Mouse (Mus musculus) cerebellum, adult 11-12 months (tissue): ENCODE measurements at regions not wholly inside any gene's neighbourhood (a gene's known extent, or its start where the extent isn't known, plus 50 kb on each side); places are given as distances from the start of the nearest gene placed in this dataset.
"Not testable (repeated sequence)": the region's sequence is repeated elsewhere in the genome, so short reads cannot be mapped to it uniquely, and the experiment has no call there.

Experiments used
- DNase-seq: peaks from one replicate; pipeline ENCODE4 v3.0.0; 2022

DNA sequence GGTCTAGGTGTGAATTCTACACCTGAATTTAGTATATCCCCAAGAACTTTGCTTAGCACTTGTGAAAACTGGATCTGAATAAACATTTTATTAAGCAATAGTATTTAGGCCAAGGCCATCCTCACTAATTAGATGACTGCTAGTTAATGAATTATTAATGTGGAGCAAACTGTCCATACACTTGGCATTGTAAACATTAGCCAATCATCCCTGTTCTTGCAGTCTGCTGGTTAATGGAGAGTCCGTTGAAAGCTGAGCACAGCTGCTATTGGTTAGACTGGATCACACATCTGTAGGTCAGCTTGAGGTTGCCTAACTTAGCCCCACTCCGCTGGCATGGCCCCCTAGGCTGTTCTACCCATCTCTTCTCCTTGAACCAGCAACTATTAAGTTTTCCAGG, 826.2 kb upstream of the 4930452B06Rik start:
- no peak for DNase-seq

DNA sequence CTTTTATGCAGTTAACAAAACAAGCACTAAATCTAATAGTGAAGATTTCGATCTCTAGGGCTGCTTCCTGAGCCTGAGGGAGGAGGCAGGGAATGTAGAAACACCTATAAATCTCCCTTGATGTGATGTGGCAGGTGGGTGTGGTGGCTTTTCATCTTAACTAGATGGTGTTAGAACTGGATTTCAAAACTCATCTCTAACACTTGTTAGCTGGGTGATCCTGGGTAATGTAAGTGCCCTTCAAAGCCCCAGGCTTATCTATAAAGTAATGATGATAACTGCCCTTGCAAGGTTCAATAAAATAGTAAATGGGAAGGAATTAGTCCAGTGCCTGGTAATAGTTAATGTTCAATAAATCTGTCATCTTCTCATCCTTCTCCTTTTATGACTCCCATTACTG, 822.5 kb upstream of the 4930452B06Rik start:
- DNase-seq, result no peak

DNA sequence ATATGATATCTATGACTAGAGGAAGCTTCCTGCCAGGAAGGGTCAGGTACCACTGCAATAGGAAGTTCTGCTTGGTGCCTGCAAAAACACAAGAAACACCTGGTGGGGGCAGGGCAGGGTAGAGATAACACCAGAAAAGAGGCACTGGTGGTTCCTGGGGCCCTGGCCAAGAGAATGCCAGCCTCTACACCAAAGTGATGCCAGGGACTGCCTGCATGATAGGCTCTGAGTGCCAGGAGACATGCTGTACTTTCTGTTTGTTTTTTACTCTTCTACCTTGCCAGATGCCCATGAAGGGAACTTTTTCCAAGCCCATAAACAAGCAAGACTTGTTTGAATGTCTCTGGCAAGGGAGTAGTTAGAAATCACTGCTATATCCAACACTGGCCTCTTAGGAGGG, 812.9 kb upstream of the 4930452B06Rik start:
- DNase-seq, result no peak

DNA sequence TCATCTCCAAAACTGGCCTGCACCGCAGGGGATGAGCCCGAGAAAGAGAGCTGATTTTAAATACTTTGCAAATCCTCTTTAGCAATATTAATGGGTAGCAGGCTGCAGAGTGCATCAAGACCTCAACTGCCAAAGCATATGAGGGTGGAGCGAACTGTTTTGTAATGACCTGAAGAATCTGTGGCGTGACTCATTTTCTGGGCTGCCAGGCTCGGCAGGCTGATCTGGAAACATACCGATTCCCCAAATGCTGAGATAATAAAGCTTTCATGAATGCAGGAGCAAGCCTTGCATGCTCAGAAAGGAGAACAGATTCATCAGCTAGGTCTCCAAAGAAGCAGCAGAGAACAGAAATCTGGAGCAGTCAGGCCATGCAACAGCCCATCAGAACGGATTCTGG, 809.1 kb upstream of the 4930452B06Rik start:
- DNase-seq, result no peak

DNA sequence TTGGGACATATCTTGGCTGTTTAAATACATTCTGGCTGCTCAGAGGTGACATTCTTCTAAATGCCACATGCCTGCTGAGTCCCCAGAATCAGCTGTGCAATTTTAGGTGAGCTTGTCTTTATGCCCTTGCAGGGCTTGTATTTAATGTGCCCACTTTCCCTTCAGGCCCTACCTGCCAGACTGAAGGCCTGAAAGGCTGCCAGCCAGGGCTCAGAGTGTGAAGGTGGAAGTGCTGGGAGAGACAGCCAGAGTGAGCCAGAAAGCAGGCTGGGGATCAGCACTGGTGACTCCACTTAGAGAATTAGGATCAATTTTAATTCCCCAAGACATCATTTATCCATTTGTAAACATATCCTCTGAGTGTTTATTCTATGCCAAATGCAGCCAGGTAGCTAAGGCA, 803.6 kb upstream of the 4930452B06Rik start:
- DNase-seq, result no peak

DNA sequence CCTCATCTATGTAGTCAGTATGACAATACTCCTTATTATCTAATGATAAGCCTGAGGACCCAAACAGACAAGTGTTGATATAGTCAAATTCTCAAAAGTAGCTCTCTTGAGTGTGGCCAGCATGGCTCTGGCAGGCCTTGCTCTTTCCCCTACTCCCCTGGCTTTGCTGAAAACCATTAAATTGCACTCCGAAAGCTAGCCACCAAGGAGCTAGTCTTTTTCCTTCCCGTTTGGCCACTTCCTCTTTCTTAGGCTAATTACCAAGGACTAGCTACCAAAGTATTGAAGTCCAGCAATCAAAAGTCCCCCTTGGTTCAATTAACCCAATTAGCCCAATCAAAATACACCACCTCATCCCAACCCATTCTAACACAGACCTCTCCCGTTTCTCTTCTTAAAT, 802.6 kb upstream of the 4930452B06Rik start:
- no peak for DNase-seq

DNA sequence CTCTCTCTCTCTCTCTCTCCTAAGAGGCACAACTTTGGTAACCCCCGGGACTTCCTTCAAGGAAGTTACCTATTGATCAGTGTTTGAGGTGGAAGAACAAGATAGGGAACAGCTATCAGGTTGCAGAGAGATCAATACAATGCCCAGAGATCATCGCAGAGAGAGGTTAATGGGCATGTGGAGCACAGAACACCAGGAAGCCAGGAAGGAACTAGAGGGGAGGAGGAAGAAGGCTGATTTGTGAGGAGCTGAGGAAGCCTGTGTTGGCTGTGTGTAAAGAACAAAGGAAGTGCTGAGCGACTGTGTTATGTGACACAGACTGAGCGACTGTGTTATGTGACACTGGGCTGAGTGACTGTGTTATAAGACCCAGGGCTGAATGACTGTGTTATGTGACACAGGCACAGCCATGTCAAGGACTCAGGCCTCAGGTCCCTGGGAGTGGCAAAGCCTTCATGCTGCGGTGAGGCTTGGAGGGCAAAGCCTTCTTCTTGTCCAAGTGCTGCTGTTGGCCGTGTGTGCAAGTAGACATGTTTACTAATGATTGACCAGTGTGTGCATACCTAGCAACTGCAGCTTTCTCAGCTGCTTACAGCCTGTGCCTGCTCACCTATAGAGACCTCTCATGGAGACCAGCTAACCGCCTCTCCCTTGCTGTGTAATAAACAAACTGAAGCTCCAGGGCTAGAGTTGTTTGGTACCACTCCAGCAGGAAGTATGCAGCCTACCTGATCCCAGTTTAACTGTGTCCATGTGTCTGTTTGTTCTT, 801.8 kb upstream of the 4930452B06Rik start:
- DNase-seq, result no peak

DNA sequence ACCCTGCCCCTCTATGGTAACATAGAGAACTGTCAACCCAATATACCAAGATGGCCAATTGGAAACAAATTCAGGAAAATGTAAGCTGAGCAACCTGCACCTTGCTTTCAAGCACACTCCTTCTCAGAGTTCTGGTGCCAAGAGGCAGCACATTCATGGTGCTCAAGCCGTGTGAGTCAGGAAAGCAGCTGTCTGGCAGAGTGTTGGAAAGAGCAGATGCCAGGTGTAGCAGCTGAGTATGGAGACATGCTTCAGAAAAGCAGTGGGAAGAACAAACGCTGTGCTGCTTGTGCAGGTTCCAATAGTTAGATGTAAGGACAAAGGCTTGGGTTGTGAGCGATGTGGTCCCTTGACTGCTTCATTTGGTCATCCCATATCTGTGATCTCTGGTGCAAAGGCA, 794.0 kb upstream of the 4930452B06Rik start:
- no peak for DNase-seq

DNA sequence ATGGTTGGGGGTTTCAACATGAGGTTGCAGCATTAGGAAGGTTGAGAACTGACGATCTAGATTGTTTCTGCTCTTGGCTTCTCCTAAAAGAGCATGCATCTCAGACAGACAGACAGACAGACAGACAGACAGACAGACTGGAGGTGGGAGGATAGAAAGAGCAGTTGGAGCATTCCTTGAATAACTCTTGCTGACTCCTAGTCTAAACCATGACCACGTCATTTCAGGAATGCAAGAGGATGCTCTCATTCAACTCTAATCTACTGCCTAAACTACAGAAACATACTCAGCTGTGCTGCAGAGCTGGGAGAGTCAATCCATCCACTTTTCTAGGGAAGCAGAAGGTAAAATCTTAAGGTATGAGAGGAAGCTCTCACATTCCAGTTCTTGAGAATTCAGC, 792.8 kb upstream of the 4930452B06Rik start:
- no peak for DNase-seq

DNA sequence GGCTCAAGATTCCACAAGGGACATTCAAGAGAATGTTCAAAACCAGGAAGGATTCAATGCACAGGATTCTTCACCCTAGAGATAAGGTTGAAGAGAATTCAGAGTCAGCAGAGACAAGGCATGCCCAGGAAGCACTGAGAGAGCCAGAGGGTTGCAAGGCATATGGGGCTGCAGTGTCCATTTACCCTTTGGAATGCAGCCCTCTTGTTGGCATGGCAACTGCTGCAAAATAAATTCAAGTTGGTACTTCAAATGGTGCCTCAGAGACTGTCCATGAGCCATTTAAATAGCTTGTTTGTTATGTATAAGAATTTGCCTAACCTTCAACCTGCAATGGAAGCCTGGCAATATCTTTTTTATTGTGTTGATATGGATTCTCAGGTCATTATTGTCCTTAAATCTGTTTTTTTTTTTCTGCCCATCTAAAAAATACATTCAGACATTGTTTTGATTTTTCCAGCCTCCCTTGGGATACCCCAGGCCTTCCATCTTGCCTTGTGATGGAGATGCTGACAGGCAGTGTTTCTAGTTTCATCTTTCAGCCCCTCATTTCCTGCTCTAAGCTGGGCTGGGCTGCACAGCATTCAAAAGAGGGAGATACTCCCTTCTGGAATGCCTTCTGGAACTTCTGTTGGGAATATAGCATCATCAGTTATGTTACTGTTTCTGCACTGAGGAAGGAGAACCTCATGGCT, 791.9 kb upstream of the 4930452B06Rik start:
- DNase-seq, result no peak

DNA sequence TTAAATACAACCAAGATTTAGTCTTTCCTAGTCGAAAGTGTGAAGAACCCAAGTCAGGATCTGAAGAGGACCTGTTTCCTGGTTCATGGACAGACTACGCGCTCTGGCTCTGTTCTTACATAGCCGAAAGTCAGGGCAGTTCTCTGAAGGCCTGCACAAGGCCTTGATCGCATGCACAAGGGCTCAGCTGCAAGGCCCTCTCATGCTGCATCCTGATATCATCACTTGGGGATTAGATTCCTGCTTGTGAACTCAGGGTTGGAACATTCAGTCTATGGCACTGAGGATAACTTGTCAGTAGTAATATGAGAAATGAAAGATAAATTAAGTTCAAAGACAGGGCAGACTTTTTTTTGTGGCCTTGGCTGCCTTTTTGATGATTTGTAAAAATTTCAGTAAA, 789.9 kb upstream of the 4930452B06Rik start:
- DNase-seq, result no peak

DNA sequence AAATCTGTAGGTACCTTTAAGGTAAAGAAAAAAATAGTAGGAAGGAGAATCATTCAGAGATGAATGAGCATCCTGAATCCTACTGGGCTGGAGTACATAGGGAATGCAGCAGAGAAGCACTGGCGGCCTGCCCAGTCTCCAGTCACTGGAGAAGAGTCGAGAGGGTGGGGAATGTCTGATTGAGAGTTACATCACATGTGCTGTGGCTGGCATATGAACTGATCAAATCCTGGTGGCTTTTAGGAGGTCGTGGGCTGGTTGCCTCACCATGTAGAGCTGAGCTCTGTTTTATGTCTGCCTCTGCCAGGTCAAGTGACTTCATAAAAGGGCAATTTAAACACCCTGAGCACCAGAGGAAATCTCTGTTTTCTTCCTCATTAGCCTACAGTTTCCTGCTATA, 783.9 kb upstream of the 4930452B06Rik start:
- no peak for DNase-seq

DNA sequence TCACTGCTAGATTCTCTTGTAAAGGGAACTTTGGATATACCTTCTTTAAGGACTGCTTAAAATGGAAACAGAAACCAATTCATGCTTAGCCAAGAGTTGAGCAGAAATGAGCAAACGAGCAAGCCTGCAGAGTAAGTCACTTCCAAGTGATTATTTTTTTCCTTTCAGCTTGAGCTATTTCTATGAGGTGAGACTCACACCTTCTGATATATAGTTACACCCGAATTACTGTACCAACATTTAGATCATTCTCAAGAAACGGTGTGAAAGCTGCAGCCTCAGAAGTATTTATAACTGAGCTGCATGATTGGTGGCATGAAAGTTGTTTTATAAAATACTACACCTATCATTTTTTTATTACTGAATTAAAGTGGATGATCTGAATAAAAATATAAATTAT, 771.9 kb upstream of the 4930452B06Rik start:
- DNase-seq, result no peak

DNA sequence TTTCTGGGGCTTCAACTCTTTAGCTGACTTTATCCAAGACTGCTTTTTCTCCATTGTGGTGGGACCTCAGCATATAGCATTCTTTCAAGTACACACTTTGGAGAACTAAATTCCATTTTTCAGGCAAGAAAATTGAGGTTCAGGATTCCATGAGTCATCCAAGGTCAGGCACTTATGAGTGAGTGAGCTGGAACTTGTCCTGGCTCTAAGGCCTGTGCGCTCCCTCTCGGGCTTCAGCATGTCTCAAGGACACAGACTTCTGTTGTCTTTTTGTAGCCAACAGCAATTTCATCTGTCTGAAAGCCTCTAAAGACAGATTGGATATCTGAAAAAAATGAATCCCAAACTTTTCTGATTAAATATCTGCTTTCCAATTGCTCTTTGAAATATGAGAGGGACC, 769.1 kb upstream of the 4930452B06Rik start:
- no peak for DNase-seq

DNA sequence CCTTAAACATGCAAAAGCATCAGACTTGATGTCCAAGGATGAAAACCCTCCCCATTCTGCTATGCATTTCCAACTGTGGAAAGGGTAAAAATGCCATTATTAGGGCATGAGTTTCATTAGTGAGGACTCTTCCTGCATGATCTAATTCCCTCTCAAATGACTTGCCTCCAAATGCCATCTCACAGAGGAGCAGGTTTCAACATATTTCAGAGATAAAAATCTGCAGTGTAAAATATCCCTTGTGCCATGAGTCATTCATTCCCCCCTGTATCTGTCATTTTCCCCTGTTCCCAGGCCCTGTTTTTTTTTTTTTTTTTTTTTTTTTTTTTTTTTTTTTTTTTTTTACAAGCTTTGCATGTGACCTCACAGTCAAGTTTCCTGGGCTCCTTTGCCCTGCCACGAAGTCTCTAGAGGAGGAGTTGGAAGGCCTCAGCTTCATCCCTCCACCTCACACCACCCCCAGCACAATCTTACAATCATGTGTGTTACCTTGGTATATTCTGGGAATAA, 767.1 kb upstream of the 4930452B06Rik start:
- DNase-seq, result no peak

DNA sequence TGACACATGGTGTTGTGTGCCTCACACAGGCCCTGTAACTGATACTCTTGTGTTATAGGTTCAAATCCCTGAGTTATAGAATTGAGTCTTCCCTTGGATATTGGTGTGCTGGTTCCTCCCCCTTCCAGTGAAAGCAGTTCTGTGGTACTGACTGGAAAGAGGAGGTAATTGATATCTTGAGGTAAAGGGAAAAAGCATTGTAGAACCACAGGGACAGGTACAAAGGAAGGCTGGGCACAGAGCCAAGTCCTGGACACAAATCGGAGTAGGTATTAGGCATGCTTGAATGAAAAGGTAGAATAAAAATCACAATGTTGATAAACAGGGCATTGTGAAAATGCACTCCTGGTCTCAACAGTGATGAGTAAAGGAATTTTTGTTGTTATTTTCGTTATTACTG, 765.8 kb upstream of the 4930452B06Rik start:
- no peak for DNase-seq

DNA sequence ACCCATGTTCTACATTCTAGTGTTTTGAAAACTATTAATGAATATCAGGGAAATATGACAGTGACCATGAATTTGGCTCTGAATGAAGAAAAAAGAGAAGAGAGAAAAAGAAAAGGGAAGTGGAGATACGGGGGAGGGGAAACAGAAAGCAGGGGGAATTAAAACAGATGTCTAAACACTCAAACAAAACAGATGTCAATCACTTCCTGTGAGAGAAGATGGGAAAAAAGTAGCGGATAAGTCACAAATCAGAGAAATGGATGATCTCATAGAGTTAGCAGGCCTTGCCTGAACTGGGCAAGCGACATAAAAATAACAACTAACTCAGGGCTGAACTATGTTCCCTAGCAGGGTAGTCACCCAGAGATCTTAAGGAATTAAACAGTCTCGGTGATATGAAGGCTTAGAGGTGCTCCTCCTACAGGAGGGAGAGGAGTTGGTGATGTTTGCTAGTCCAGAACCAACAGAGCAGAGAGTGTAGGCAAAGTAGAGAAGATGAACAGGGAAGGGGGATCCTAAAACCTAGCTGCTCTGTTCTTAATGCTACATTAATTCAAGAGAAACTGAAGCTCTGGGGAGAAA, 745.9 kb upstream of the 4930452B06Rik start:
- DNase-seq, result no peak

DNA sequence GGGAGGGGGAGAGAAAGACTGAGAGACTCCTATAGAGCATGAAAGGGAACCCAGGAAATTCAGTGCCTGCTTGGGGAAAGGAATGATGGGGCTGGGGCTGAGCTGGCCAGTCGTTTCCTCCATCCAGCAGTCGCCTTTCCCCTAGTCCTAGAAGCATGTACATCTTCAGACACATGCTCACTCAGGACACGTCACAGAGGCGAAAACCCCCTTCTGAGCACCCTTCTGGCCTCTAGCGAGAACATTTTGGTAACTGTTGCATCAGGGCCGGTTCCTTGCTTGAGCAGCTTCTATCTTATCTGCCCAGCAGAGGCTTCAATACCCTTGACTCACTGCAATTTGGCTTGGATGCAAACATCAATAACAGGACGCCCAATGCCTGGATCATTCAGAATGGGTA, 737.6 kb upstream of the 4930452B06Rik start:
- no peak for DNase-seq

DNA sequence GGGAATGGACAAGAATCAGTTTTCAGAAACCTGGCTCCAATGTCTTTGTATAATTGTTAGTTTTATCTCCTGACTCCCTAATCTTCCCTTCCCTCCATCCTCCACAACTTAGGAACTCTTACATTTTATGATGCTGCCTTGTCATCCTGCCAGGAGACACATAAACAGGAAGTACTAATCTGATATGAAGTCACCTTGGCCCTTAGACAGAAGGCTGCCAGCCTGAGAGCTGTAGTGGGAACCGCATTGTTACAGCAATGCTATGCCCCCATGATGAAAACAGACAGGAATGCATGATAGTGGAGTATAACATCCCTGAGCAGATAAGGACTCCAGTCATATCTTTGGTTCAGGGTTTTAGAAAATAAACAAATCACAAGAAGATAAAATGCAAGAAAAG, 734.8 kb upstream of the 4930452B06Rik start:
- no peak for DNase-seq

DNA sequence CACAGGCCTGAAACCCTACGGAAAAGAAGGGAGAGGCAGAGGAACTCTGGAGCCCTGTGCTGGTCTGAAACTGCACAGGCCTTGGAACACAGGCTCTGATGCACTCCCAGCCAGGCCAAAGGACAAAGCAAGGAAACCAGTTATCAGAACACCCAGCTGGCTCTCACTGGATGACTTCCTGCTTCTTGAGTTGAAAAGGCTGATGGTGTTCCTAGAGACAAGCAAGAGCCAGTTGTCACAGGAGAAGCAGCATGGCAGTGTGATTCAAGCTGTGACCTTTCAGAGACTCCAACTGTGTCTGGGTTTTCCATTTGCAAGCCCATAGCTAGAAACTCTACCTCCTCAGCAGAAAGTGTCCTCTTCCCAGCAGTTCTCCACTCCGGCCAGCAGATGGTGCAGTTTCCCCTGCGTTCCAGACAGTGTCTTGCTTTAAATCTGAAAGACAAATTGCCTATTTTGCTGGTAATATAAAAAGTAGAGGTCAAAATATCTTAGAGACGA, 727.3 kb upstream of the 4930452B06Rik start:
- peak; percentile 15 for DNase-seq

DNA sequence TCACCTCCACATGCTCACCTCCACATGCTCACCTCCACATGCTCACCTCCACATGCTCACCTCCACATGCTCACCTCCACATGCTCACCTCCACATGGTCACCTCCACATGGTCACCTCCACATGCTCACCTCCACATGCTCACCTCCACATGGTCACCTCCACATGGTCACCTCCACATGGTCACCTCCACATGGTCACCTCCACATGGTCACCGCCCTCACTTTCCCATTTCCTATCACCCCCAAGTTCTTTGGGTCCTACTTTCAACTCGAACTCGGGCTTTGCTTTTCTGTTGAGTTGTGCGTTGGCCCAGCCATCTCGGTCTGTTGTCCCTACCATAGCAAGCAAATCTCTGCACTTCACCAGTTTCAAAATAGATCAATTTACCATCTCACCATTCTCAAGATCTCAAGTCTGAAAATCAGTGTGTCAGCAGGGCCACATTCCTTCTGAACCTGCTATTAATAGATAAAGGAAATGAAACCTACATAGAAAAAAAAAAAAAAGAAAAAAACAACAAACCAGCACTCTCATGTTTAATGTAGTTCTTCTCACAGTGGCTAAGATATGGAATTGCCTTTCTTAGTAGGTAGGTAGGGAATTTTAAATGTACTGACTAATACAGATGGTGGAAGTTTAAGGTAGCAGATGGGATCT, 724.0 kb upstream of the 4930452B06Rik start:
- DNase-seq, result not testable (repeated sequence)

DNA sequence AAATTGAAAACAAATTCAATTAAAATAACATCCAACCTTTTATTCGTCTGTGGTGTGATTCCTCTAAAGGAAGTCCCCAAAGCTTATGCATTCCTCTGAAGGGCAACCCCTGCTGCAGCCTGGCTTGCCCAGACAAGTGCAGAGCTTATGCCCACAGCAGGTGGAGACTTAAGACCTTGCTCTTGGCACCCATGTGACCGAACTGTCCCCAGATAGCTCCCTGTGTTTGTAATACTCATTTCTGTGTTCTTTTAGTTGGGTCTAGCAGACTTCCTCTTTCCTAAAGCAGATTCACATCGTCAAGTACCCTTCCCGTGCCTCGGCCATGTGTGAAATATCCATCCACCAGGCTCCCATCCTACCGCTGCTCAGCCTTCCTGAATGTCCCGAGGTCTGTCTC, 723.1 kb upstream of the 4930452B06Rik start:
- DNase-seq, result no peak
